Mouse (Mus musculus) granulocyte monocyte progenitor cell, adult 5-6 weeks (primary cell): ENCODE measurements at regions not wholly inside any gene's neighbourhood (a gene's known extent, or its start where the extent isn't known, plus 50 kb on each side); places are given as distances from the start of the nearest gene placed in this dataset.

Experiments used
- ATAC-seq: replicated peaks from 2 replicates; pipeline ENCODE4 v1.8.0; 2016; ENCODE audit warnings: mild to moderate bottlenecking, moderate TSS enrichment, inconsistent platforms; ENCODE audit not compliant: poor library complexity, severe bottlenecking

DNA sequence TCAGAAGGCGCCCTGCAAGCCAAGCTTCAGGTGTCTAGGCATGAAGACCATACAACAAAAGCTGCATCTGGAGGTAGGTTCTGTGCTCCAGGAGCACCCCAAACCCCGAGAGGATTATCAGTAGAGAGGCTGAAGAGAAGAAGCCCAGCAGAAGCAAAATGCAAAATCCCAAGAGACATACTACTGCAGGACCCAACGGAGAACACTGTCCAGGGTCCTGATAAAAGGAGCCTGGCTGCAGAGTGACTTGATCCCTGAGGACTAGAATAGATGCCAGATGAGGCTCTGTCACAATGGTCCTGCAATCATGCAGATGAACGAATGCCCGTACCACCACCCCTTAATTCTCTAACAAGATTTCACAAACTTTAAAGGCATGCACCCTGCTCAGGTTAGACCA lies 455.0 kb upstream of the Kdm8 start:
- ATAC-seq: no peak

- ATAC-seq: no peak
These were observed 453.8 kb upstream of the Kdm8 start for GRCm38 (mm10) chr7:124990695-124991094.

DNA sequence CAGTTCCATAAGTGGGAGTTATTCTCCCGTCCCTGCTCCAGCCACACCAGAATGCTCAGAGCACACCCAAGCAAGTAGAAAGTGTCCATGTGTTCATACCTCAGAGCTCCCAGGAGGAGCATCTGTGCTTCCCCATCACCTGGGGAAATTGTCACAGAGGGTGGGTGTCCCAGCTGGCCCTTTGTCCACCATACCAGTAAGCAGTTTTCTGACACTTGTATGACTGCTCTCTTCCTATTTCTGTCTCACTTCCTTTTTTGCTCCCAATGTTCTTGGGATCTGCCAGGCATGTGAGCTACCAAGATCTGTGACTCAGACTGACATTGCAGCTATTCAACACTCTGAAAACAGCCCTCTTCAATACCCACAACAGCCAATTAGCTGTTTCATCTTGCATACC lies 447.9 kb upstream of the Kdm8 start:
- ATAC-seq: no peak

DNA sequence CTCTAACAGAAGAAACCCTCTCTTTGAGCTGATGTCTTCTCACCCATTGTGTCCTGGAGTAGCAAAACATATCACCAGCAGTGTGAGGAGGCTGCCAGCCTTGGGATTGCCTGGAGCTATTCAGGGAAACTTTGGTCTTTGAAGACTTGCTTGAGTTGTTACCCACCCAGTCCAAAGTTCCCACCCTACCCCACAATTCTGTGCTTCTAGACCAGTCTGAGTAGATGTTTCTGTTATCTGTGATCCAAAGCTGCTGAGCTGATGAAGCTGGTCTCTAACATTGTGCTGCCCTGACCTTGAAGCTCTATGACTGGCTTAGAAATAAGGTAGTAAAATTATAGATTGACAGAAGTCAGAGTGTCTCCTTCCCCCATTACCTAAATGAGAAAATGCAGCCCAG lies 443.8 kb upstream of the Kdm8 start:
- ATAC-seq: no peak

DNA sequence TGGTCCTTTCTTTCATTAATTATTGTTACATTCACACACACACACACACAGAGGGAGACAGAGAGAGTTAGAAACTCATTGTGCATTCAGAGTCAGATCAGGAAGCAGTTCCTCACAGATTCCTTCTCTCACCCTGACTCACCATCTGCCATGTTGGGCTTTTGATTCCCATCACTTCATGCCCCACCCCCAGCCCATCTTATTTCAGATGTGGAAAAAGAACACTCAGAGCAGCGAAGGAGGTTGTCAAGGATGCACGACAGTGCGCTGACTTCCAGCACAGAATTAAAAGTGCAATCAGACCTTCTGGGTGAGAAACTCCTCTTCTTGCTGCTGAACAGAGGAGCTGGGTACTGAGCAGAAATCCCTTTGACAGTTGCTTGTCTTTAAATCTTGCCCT lies 438.8 kb upstream of the Kdm8 start:
- no peak for ATAC-seq

GRCm38 (mm10) chr7:125019259-125019658 lies 425.2 kb upstream of the Kdm8 start:
- no peak for ATAC-seq

- ATAC-seq: no peak
These were observed 419.5 kb upstream of the Kdm8 start for GRCm38 (mm10) chr7:125024944-125025343.

GRCm38 (mm10) chr7:125033778-125034177 lies 410.7 kb upstream of the Kdm8 start:
- no peak for ATAC-seq

DNA sequence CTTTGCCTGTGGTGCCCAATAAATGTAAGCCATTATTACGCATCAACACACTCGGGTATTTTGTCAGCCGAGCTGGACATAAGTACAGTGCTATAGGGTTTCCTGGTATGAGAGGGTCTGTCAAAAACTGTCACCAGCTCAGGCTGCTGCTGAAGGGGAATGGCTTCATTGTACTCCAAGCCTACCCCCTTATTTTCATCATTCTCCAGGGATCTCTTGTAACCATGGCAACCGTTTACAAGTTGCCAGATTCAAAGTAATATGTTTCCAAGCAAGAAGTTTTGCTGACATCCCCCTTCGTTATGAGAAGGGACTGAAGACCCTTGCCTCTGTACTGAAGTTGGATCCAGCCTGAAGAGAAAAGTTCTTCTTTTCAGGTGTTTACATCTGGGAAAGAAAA lies 410.3 kb upstream of the Kdm8 start:
- no peak for ATAC-seq

DNA sequence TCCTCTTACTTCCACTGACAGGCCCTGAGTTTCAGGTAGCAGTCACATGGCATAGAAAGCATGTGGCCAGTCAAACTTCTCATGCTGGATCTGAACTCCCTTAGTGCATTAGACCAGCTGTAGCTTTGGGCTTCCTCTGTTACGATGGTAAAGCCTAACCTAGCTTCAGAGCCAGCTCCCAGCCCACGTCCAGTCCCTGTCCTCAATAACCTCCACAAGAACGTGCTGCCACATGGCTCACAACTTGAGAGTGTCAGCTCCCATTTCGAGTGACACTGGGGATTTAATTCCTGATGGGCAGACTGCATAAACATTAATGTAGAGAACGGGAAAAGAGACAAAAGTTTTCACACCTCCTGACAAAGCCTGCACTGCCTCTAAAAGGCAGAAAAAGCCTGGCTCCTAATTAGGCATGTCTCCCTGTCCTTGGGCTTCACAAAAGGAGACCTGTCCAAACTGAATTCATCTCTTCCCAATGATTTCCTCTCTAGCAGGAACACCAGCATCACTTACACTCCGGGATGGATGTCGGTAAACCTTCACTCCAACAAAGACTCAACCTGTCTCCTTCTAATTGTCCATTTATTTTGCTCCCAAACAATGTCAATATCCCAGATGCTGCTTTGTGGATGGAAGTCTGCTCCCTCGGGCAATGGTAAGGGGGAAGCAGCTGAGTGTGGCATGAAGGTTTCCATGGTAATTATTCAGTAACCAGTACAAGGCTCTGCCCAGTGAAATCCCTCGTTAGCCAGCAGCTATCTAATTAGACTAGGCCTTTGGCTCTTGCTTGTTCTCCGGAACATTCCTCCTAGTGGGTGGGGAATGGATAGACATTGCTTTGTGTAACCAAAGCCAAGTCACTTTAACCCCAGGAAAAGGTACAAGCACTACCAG lies 408.1 kb upstream of the Kdm8 start:
- ATAC-seq: no peak

- no peak for ATAC-seq
These were observed 405.6 kb upstream of the Kdm8 start for GRCm38 (mm10) chr7:125038840-125039239.

DNA sequence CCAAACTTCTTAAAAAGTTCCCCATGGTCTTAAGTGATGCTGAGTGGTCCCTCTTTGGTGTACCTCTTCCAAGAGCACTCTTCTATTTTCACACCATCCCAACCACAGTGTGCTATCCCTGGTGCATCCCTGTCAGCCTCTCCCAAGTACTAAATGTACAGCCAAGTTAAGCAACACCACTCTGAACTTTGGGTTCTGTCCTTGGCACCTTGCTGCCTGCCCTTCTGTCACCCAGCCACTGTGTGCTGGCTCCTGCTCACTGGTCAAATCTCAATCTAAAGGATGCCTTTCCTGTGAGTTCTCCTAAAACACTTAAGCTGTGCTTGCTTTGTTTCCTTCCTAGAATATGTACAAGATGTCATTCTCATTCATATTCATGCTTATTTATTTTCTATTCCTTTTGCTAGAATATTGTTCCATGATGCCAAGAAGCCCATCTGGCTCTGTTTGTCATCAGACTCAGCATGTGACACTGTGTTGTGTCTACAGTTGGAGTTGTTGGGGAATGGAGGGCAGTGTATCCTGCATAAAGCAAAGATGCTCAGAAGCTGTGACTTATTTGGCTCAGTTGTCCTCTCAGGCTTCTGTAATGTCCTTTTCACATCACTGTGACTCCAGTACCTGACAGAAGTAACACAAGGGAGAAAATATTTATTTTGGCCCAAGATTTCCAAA lies 388.4 kb upstream of the Kdm8 start:
- no peak for ATAC-seq

- no peak for ATAC-seq
These were observed 342.0 kb upstream of the Kdm8 start for GRCm38 (mm10) chr7:125102464-125102863.

- no peak for ATAC-seq
These were observed 340.5 kb upstream of the Kdm8 start for GRCm38 (mm10) chr7:125104011-125104410.

- ATAC-seq: no peak
These were observed 331.6 kb upstream of the Kdm8 start for GRCm38 (mm10) chr7:125112820-125113273.

GRCm38 (mm10) chr7:125115322-125115996 lies 329.0 kb upstream of the Kdm8 start:
- no peak for ATAC-seq

DNA sequence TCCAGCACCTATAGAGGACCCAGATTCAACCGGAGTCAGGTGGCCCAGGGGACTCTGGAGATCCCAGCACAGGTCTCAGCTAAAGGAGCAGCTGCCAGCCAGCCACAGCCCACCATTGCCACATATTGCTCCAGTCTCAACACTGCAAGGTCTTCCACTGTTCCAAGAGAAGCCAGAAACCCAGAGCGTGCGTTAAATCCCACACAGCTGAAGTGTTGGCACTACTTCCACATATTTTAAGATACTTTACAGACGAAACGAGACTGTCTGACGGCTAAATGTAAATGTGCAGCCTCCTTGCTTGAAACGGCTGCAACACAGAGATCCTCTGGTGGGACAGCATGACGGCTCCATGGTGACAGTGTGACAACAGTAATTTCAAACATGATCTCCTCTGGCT lies 327.3 kb upstream of the Kdm8 start:
- ATAC-seq: no peak

- ATAC-seq: no peak
These were observed 315.3 kb upstream of the Kdm8 start for GRCm38 (mm10) chr7:125129187-125129586.

DNA sequence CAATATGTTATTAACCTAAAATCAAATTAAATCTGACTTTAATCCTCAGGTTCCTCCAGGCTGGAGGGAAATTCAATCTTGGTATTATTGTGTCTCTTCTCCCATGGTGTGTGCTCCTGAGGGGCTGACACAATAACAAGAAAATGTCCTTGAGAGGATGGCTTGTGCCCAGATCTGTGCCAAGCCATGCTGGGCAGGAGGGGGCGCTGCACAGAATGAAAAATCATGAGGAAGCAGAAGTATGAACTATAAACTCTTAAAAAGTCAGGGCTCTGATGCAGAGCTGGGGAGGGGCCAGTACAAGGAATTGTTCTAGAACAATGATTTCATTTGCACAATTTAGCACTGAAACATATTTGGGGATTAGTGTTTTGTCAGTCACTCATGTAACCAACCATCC lies 312.5 kb upstream of the Kdm8 start:
- peak; percentile 85 for ATAC-seq

GRCm38 (mm10) chr7:125138607-125139006 lies 305.9 kb upstream of the Kdm8 start:
- ATAC-seq: peak; percentile 80

- ATAC-seq: peak; percentile 92
These were observed 305.3 kb upstream of the Kdm8 start for GRCm38 (mm10) chr7:125139196-125139595.
